Mouse (Mus musculus) brown adipose tissue, adult 24 weeks (tissue): ENCODE results near the gene Yipf2. TPM values are rescaled to one million over a fixed set of nuclear protein-coding genes. Genes with fewer than 3 reads are reported as not detected.
"Not testable (repeated sequence)": the region's sequence is repeated elsewhere in the genome, so short reads cannot be mapped to it uniquely, and the experiment has no call there.

Source experiments
- H3K27ac ChIP-seq: fragments of 200-500 bp; replicated peaks from 2 replicates; pipeline ENCODE4 v1.5.1; 2012; ENCODE audit warnings: low read depth, mild to moderate bottlenecking, low read length
- H3K4me1 ChIP-seq: fragments of 200-500 bp; 2 replicates; pipeline ENCODE4 v1.6.1; 2012; ENCODE audit warnings: low read length, mixed read lengths; ENCODE audit not compliant: control insufficient read depth, insufficient read depth, insufficient read length
- H3K4me3 ChIP-seq: fragments of 200-500 bp; 2 replicates; pipeline ENCODE4 v1.5.1; 2012; ENCODE audit warnings: low read depth, mild to moderate bottlenecking, low read length, moderate library complexity; ENCODE audit not compliant: insufficient read depth
- polyA plus RNA-seq: library from polyadenylated mRNA; stranded (reverse); fragments of >200 nt; gene quantifications from 2 replicates; pipeline ENCODE4 v1.2.4, GENCODE M21; 2012; ENCODE audit not compliant: missing spikeins, insufficient read depth, insufficient read length

The Yipf2 gene
- polyA plus RNA-seq, 1 experiment: 12.7 TPM

DNA sequence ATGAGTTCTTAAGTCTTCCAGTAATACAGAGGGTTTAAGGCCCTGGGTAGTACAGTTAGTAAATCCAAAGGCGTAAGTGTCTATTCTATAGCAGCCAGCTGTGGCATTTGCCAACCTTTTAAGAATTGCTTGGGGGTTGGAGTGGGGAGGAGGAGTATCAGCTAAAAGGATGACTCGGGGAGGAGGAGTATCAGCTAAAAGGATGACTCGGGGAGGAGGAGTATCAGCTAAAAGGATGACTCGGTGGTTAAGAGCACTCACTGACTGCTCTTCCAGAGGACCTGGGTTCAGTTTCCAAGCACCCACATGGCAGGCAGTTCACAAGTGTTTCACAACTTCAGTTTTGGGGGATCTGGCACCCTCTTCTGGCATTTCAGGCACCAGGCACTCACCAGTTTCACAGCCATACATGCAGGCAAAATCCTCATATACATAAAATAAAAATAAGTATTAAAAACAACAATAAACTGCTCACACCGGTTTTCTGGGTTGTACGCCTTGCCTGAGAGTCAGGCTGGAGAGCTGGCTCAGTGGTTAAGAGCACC, 37.4 kb downstream of the Yipf2 start:
- H3K27ac ChIP-seq: no peak overlapping the region
- peaks cover 5% of the 10 kb centered on the region; the same call in 1 of the 2 replicates for H3K4me1 ChIP-seq
- no peak overlapping the region for H3K4me3 ChIP-seq

DNA sequence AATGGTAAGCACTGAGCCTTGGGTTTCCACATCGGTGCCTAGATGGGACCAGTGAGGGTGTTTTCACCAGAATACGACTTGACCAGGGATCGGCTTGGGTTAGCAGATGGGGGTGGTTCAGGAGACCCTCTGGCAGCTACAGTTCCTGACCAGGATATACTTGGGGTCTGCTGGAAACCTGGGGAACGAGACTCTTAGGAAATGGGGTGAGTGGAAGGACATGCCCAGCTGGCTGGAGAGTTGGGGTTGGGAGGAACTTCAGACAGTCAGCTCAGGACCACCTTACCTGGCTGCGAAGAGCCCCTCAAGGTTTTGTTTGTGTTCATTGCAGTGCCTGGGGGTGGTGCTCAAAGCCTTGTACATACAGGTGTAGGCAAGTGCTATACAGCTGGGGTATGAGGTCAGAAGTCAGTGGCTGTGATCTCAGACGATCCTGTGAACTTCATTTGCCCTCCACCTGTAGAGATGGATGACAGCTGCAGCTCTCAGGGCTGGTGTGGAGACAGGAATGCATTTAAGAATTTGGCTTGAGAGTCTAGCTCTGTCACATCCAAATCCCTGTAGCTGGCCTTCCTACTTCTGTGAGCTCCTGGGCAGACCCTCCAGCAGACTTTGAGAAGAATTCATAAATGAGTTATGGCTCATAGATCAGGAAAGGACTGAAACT, 38.9 kb downstream of the Yipf2 start:
- H3K4me3 ChIP-seq: no peak overlapping the region
- peaks cover 5% of the 10 kb centered on the region; the same call in 1 of the 2 replicates for H3K4me1 ChIP-seq
- H3K27ac ChIP-seq: no peak overlapping the region

DNA sequence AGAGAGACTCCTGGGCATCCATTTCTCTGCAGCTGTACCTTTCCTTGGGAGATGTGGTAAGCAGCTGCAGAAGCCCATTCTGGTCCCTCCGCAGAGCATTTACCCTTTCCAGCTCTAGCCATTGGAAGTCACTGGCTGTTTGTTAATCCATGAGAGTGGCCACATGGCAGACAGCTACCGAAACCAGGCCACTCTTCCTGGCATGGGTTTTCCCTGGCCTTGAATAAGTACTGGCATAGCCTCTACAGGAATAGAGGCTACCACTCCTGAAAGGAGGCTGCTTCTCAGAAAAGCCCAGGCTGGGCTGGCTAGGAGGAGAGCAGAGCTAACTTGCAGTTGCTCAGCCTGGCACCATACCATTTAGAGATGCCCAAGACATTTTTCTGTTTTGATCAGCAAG, 41.6 kb downstream of the Yipf2 start:
- H3K4me1 ChIP-seq: peaks cover 7% of the 10 kb centered on the region; the same call in 1 of the 2 replicates
- no peak overlapping the region for H3K27ac ChIP-seq
- H3K4me3 ChIP-seq: no peak overlapping the region

DNA sequence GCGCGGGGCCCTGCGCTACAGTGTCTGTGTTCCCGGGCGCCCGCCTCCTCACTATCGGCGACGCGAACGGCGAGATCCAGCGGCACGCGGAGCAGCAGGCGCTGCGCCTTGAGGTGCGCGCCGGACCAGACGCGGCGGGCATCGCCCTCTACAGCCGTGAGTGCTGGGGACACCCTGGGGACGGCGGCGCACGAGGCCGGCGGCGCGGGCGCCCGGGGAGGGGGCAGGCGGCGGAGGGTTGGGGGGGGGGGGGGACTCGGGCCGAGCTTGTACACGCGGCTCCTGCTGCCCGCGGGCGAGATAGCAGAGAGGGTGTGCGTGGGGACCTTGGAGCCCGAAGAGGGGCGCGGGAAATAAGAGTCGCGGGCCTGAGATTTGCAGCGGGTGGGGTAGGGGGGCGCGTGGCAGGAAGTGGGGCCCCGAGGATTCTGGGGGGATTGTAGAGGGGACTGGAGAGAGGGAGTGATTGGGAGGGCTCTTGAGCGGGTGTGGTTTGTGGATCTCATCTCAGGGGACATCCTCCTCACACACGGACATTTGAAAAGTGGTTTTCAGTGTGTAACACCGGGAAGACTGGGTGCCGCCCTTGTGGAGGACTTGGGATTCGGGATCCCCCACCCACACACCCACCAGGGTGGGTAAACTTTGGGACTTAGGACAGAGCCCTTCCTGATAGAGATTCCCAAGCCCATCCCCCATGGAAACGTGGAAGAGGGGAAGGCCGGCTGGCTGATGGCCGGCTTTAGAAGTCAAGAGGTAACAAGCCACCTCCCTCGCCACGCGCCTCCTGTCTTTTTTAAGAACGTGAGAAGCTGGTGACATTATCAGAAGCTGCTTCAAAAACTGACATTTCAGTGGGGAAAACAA, 45.3 kb downstream of the Yipf2 start:
- H3K27ac ChIP-seq: peak overlapping the region; percentile 56

DNA sequence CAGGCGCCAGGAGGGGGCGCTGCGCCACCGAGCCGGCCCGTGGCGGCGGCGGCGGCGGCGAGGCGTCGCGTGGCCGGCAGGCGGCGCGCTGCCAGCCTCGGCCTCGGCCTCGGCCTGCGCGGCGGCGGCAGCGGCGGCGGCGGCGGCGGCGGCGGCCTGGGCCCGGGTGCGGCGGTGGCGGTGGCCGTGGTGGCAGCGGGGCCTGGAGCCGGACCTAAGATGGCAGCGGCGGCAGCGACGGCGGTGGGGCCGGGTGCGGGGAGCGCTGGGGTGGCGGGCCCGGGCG, 45.9 kb downstream of the Yipf2 start, which contains the start of gene Carm1:
Carm1 (plus strand) TSS at position 106 of the 286 bp plus-strand sequence.
- Histone ChIP-seq H3K4me1 (peaks cover 7% of the 10 kb centered on the region; the same call in 1 of the 2 replicates), H3K27ac (peak within 1 kb of the TSS; percentile 56), H3K4me3 (peak within 1 kb of the TSS; percentile 81)

More for the DNA sequence above, 45.3 kb downstream of the Yipf2 start:
- peaks cover 7% of the 10 kb centered on the region; the same call in 1 of the 2 replicates for H3K4me1 ChIP-seq
- H3K4me3 ChIP-seq: peak overlapping the region; percentile 74

DNA sequence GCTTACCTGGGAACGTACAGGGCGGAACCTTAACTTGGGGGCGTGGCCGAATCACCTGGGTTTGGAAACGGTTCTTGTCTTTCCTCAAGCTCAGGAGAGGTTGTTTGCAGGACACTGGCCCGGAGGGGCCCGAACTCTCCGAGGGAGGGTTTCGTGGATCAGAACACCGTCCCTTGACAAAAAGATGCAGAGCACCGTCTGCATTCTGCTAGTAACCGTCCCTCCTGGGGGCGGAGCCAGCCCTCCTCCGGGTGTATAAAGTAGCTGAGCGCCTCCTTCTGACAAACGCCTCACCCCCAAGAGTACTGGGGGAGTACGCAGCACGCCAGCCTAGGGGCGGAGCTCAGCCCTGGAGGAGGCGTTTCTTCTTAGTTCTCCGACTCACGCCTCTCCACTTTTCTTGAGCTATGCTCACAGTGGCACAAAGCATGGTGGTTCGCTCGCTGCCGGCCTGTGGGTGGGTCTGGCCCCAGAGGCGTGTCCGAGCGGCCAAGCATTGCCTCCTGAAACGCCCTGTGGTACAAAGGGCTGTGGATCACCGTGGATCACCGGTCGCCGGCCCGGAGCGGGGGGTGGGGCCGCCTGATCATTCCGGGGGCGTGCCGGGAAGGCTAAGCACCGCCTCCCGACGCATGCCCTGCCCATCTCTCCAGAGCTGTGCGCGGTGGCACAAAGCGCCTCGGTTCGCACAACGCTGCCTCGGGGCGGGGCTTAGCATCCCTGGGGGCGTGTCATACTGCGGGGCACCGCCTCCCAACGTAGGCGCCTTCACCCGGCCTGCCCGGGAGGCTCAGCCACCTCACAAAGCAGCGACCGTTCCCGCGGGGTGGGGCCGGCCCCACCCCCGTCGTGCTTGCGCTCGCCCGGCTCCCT, 46.5 kb downstream of the Yipf2 start:
- H3K4me1 ChIP-seq: peaks cover 7% of the 10 kb centered on the region; the same call in 1 of the 2 replicates
- peak overlapping the region; percentile 31; the same call in 1 of the 2 replicates for H3K27ac ChIP-seq
- peak overlapping the region; percentile 81 for H3K4me3 ChIP-seq

DNA sequence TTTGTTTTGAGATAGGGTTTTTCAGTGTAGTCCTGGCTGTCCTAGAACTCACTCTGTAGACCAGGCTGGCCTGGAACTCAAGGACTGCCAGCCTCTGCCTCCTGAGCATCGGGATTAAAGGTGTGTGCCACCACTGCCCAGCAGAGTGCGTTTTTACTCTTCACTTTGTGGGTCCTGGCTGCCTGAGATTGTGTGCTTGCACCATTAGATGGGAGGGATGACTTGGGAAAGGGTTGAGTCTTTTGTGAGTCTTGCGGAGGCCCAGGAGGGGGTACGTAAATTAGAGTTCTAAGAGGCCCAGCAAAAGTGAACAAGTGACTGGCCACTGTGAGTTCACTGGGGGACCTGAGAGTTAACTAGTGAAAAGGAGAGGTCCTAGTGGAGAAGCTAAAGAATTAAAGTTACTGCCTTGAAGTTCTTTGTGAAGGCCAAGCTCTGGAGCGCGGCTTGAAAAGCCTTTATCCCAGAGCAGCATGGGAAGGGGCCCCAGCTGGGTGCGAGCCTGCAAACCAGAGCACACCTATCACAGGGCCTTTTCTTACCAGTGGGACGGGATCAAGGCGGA, 47.2 kb downstream of the Yipf2 start:
- peaks cover 7% of the 10 kb centered on the region; the same call in 1 of the 2 replicates for H3K4me1 ChIP-seq
- H3K4me3 ChIP-seq: peak overlapping the region; percentile 81
- no peak overlapping the region for H3K27ac ChIP-seq

DNA sequence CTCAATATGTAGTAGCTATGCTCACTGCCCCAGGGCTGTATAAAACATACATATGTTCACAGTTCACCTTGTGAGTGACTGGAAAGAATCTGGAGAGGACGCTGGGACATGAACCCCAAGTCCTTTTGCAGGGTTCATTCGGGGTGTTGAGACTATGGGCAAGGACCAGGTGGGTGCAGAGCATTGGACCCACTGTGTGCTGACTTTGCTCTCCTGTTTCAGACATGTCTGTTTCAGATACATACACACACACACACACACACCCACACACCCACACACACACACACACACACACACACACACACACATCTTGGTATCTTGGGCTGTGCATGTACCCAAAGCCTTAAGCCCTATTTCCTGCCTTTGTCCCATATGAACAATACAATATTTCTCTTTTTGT, 50.6 kb downstream of the Yipf2 start:
- H3K27ac ChIP-seq, H3K4me3 ChIP-seq, H3K4me1 ChIP-seq: not testable (repeated sequence)

DNA sequence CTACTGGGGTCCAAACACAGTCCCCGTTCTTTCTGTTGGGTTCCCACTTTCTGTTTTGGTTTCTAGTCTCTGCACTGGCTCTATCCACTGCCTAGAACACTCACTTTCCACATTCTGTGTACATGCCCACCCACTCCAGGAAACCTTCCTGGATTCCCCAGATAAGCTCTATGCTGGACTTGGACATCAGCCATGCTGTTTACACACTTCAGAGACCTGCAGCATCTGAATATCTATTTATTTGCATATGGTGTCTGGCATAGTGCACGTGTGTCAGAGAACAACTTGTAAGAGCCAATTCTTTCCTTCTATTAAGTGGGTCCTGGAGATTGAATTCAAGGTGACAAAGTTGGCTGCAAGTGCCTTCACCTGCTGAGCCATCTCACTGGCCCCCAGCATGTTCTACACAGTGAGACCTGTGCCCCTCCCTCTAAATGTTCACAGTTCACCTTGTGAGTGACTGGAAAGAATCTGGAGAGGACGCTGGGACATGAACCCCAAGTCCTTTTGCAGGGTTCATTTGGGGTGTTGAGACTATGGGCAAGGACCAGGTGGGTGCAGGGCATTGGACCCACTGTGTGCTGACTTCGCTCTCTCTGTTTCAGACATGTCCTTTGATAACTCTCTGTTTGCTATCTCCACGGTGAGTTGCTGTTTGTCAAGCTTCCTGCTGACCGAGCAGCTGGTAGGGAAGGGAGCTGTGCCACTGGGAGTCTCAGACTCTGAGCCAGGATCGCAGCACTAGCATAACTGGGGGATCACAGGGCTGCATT, 52.5 kb downstream of the Yipf2 start:
- H3K4me3 ChIP-seq: no peak overlapping the region

More for the DNA sequence above, 52.5 kb downstream of the Yipf2 start:
- Histone ChIP-seq H3K4me1 (no peaks in the 10 kb centered on the region), H3K27ac (no peak overlapping the region)

Other genes starting within 250 kb of the Yipf2 start
- gene Ilf3, start 225.0 kb downstream of the Yipf2 start, polyA plus RNA-seq: 11.7 and 13.8 TPM in 2 replicates
- 8.0 and 11.1 TPM in 2 replicates for gene Qtrt1, start 181.0 kb downstream of the Yipf2 start, polyA plus RNA-seq
- 39.0 and 48.4 TPM in 2 replicates for gene Dnm2, start 167.9 kb downstream of the Yipf2 start, polyA plus RNA-seq
- 19.3 and 24.6 TPM in 2 replicates for gene Tmed1, start 82.6 kb downstream of the Yipf2 start, polyA plus RNA-seq
- 2.1 and 2.6 TPM in 2 replicates for gene AB124611, start 66.7 kb downstream of the Yipf2 start, polyA plus RNA-seq
- gene Carm1, start 45.9 kb downstream of the Yipf2 start, polyA plus RNA-seq: 20.7 and 22.0 TPM in 2 replicates
- gene Timm29, start 106 bp downstream of the Yipf2 start, polyA plus RNA-seq: 30.3 and 31.1 TPM in 2 replicates
- 24.3 and 26.2 TPM in 2 replicates for gene Smarca4, start 23.3 kb upstream of the Yipf2 start, polyA plus RNA-seq
- 11.2 and 29.0 TPM in 2 replicates for gene Ldlr, start 130.7 kb upstream of the Yipf2 start, polyA plus RNA-seq
- not detected in 2 replicates for gene Spc24, start 167.5 kb upstream of the Yipf2 start, polyA plus RNA-seq
- 19.7 and 29.7 TPM in 2 replicates for gene Kank2, start 205.9 kb upstream of the Yipf2 start, polyA plus RNA-seq
- gene Angptl8, start 242.7 kb upstream of the Yipf2 start, polyA plus RNA-seq: 54.2 and 167 TPM in 2 replicates